Mouse (Mus musculus): ENCODE results near the gene Mphosph9. TPM values are rescaled to one million over a fixed set of nuclear protein-coding genes. Genes with fewer than 3 reads are reported as not detected.
"Not testable (repeated sequence)": the region's sequence is repeated elsewhere in the genome, so short reads cannot be mapped to it uniquely, and the experiment has no call there.

The Mphosph9 gene
- polyA plus RNA-seq, 1 experiment from 2014 or later: 20.9 TPM

DNA sequence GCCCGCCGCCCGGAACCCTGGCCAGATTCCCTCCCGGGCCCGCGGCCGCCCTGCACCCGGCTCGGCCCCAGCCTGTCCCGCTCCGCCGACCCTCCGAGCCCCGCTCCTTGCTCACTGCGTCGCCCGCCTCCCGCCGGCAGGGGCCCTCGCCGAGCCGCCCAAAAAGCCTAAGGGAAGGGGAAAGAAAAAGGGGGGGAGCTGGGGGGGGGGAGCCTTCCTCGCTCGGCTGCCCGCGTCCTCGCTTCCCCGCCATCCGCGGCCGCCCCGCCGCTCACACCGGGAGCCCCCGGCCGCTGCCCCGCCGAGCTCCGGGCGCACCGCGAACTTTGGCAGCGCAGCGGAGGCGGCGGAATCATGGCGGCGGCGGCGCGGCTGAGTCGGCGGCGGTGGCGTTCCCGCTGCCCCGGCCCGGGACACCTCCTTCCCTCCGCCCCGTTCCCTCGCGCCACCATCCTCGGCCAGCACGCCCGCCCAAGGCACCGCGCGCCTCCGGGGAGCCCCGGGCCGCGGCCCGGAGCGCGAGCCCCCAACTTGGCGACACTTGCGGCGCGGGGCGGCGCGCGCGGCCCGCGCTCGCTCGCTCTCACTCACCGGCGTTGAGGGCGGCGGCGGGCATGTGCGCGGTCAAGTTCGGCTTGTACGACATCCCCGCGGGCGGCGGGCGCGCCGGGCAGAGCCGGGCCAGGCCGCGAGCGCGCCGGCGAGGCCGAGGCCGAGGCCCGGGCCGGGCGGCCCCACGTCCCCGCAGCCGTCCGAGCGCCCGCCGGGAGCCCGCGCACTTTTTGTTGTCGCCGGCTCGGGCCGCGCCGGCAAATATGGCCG is 26.2 kb upstream of the Mphosph9 start:
- Histone ChIP-seq H3K9me3 (no peaks in the 10 kb centered on the region), H3K4me1 (peaks cover 36% of the 10 kb centered on the region), H3K27me3 (ENCODE audit: poor library complexity, severe bottlenecking) (no peaks in the 10 kb centered on the region), H3K27ac (peak overlapping the region; percentile 100), H3K36me3 (replicated peaks) (peaks cover 33% of the 10 kb centered on the region), H3K4me3 (peak overlapping the region; percentile 86)
- under 1% methylated on average over 91 of the region's 132 CpGs for WGBS
- peak; percentile 43 for DNase-seq (ENCODE audit: extremely low spot score, low spot score)

- Histone ChIP-seq H3K4me1 (peaks cover 36% of the 10 kb centered on the region), H3K4me3 (peak overlapping the region; percentile 86), H3K27ac (peak overlapping the region; percentile 100), H3K9me3 (no peaks in the 10 kb centered on the region), H3K36me3 (replicated peaks) (peaks cover 41% of the 10 kb centered on the region), H3K27me3 (ENCODE audit: poor library complexity, severe bottlenecking) (no peaks in the 10 kb centered on the region)
- WGBS: under 1% methylated on average over 32 of the region's 32 CpGs
- DNase-seq (ENCODE audit: extremely low spot score, low spot score): peak; percentile 61
Observed at GRCm38 (mm10) chr5:124353011-124353725, 25.4 kb upstream of the Mphosph9 start.

DNA sequence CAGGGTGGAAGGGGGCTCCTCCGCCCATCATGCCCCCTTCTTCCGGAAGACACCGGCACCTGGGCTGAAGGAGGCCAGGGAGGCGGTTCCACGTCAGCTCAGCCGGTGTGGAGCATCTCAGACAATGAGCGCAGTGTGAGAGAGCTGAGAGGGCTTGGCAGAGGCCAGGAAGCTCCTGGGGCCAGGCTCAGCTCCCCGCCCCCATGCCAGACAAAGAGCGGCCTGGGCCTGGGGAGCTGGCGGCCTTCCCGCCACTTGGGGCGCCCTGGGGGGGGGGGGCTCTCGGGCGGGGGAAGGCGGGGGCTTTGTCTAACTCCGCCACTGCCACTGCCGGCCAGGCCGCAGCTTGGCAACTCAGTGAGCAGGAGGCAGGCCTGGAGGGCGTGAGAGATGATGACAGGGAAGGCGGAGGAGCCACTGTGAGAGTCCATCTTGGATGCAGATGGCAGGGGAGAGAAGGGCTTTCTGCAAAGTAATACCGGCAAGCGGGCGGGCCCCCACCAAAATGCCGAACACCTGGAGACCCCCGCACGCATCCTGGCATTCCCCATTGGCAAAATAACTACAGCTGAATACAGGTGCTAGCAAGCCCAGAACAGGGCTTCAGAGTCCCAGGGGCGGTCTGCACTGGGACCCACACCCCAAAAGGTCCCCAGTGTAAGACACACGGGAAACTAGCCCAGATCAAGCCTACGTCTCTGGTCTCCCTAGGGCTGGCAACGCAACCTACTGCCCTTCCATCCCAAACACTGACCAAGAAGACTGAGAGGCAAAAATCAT is 24.6 kb upstream of the Mphosph9 start:
- Histone ChIP-seq H3K27me3 (ENCODE audit: poor library complexity, severe bottlenecking) (no peaks in the 10 kb centered on the region), H3K36me3 (replicated peaks) (peaks cover 48% of the 10 kb centered on the region), H3K27ac (peak overlapping the region; percentile 100), H3K4me3 (peak overlapping the region; percentile 86), H3K9me3 (no peaks in the 10 kb centered on the region), H3K4me1 (peaks cover 36% of the 10 kb centered on the region)
- under 1% methylated on average over 29 of the region's 30 CpGs for WGBS
- peak; percentile 93 for DNase-seq (ENCODE audit: extremely low spot score, low spot score)

- Histone ChIP-seq H3K27ac (peak overlapping the region; percentile 100), H3K4me3 (peak overlapping the region; percentile 86), H3K36me3 (replicated peaks) (peaks cover 56% of the 10 kb centered on the region), H3K4me1 (peaks cover 36% of the 10 kb centered on the region), H3K27me3 (ENCODE audit: poor library complexity, severe bottlenecking) (no peaks in the 10 kb centered on the region), H3K9me3 (no peaks in the 10 kb centered on the region)
- no peak for DNase-seq (ENCODE audit: extremely low spot score, low spot score)
- 54% methylated on average over 3 of the region's 3 CpGs for WGBS
Observed at GRCm38 (mm10) chr5:124351604-124352003, 23.8 kb upstream of the Mphosph9 start.

DNA sequence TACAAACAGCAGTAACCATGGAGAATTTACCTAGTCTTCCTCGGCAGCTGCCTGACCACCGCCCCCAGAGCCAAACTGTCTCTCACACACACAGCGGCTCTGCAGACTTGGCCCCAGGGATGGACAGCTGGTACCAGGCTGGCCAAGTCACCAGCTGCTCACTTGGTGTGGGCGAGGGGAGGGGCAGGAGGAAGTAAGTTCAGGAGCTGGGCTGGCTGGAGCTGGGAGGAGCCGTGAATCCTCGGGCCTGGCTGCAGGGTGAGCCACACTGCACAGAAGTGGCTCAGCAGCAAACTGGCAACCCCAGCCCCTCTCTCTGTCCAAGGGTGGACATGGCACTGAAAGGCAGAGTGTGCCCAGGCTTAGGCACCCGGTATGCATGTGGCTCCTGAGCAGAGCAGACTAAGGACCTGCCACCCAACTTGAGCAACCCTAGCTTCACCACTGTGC is 23.4 kb upstream of the Mphosph9 start:
- WGBS: 54% methylated on average over 7 of the region's 7 CpGs
- no peaks in the 10 kb centered on the region for H3K9me3 ChIP-seq
- peak overlapping the region; percentile 100 for H3K27ac ChIP-seq
- H3K4me3 ChIP-seq: peak overlapping the region; percentile 86
- no peaks in the 10 kb centered on the region for H3K27me3 ChIP-seq (ENCODE audit: poor library complexity, severe bottlenecking)
- H3K4me1 ChIP-seq: peaks cover 36% of the 10 kb centered on the region
- peak; percentile 58 for DNase-seq (ENCODE audit: extremely low spot score, low spot score)
- H3K36me3 ChIP-seq (replicated peaks): peaks cover 60% of the 10 kb centered on the region

DNA sequence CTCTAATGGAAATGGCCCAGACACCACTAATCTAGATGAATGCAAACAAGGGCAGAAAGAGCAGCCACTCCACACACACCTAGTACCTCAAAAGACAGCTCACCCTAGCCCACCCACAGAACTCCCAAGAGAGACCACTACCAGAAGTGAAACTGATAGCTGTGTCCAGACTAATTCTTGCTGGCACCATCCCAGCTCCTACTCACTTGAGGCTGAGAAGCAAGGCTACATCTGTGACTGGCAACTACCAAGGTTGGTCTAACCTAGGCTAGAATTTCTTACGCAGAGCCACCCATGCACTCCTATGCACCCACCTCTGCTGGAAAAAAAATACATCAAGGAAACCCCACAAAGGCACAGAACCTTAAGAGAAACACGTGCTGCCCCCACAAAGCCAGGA is 22.6 kb upstream of the Mphosph9 start:
- Histone ChIP-seq H3K36me3 (replicated peaks) (peaks cover 63% of the 10 kb centered on the region), H3K27me3 (ENCODE audit: poor library complexity, severe bottlenecking) (no peaks in the 10 kb centered on the region), H3K9me3 (no peaks in the 10 kb centered on the region), H3K4me3 (peak overlapping the region; percentile 86), H3K27ac (peak overlapping the region; percentile 100), H3K4me1 (peaks cover 31% of the 10 kb centered on the region)
- WGBS: 84% methylated on average over 2 of the region's 2 CpGs
- no peak for DNase-seq (ENCODE audit: extremely low spot score, low spot score)

- no peaks in the 10 kb centered on the region for H3K9me3 ChIP-seq
- H3K4me3 ChIP-seq: no peak overlapping the region
- peaks cover 74% of the 10 kb centered on the region for H3K36me3 ChIP-seq (replicated peaks)
- H3K27me3 ChIP-seq (ENCODE audit: poor library complexity, severe bottlenecking): no peaks in the 10 kb centered on the region
- peak overlapping the region; percentile 22; the same call in 1 of the 2 replicates for H3K27ac ChIP-seq
- 96% methylated on average over 17 of the region's 17 CpGs for WGBS
- peaks cover 29% of the 10 kb centered on the region for H3K4me1 ChIP-seq
- DNase-seq (ENCODE audit: extremely low spot score, low spot score): no peak
Observed at GRCm38 (mm10) chr5:124349196-124349595, 21.4 kb upstream of the Mphosph9 start.

DNA sequence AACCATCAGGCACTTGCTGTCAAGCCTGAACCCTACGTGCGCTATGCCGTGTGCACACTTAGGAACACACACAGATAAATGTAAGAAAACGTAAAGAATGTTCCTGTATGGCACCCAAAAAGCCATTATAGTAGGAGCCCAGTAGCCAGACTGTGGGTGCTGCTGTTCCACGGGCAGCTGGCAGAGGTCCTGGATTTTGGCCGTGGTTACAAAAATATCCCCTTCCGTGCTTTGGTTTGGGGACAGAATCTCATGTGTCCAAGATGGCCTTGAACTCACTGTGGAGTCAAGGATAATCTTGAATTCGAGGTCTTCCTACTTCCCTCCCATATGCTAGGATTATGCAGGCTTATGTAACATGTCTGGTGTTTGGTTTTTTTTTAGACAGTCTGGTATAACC is 15.1 kb upstream of the Mphosph9 start:
- H3K4me1 ChIP-seq: 0 out of 2 replicates have a peak, but pooled peaks cover under 1% of the 10 kb centered on the region
- H3K27me3 ChIP-seq (ENCODE audit: poor library complexity, severe bottlenecking): no peaks in the 10 kb centered on the region
- no peaks in the 10 kb centered on the region for H3K9me3 ChIP-seq
- H3K4me3 ChIP-seq: no peak overlapping the region
- no peak for DNase-seq (ENCODE audit: extremely low spot score, low spot score)
- WGBS: 89% methylated on average over 8 of the region's 8 CpGs
- H3K36me3 ChIP-seq (replicated peaks): peaks cover 72% of the 10 kb centered on the region
- H3K27ac ChIP-seq: no peak overlapping the region

- not testable (repeated sequence) for H3K27me3 ChIP-seq (ENCODE audit: poor library complexity, severe bottlenecking); H3K9me3 ChIP-seq; H3K4me3 ChIP-seq; DNase-seq (ENCODE audit: extremely low spot score, low spot score); H3K4me1 ChIP-seq; H3K27ac ChIP-seq
- WGBS: 75% methylated on average over 6 of the region's 6 CpGs
- peaks cover 62% of the 10 kb centered on the region for H3K36me3 ChIP-seq (replicated peaks)
Observed at GRCm38 (mm10) chr5:124341753-124342339, 14.1 kb upstream of the Mphosph9 start.

DNA sequence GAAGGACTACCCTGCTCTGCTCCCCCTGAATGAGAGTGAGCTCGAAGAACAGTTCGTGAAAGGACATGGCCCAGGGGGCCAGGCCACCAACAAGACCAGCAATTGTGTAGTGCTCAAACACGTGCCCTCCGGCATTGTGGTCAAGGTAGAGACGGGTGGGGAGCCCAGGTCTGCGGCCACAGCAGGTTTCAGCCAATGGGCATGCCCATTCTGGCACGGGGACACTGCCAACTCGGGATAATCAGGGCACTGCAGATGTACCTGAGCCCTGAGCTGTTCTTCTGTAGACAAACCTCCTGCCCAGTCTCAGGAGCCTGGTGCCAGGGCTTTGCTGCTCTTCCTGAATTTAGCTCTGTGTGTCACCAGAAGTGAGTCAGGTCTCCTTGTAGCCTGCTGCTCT is 11.0 kb upstream of the Mphosph9 start:
- H3K9me3 ChIP-seq: no peaks in the 10 kb centered on the region
- H3K36me3 ChIP-seq (replicated peaks): peaks cover 37% of the 10 kb centered on the region
- peaks cover 10% of the 10 kb centered on the region for H3K4me1 ChIP-seq
- H3K27ac ChIP-seq: peak overlapping the region; percentile 51; the same call in 1 of the 2 replicates
- H3K27me3 ChIP-seq (ENCODE audit: poor library complexity, severe bottlenecking): no peaks in the 10 kb centered on the region
- no peak for DNase-seq (ENCODE audit: extremely low spot score, low spot score)
- WGBS: 87% methylated on average over 8 of the region's 8 CpGs
- no peak overlapping the region for H3K4me3 ChIP-seq

GRCm38 (mm10) chr5:124337909-124338308 is 10.1 kb upstream of the Mphosph9 start:
- peaks cover 10% of the 10 kb centered on the region for H3K4me1 ChIP-seq
- no peak for DNase-seq (ENCODE audit: extremely low spot score, low spot score)
- H3K9me3 ChIP-seq: no peaks in the 10 kb centered on the region
- no peaks in the 10 kb centered on the region for H3K27me3 ChIP-seq (ENCODE audit: poor library complexity, severe bottlenecking)
- 82% methylated on average over 9 of the region's 9 CpGs for WGBS
- peaks cover 30% of the 10 kb centered on the region for H3K36me3 ChIP-seq (replicated peaks)
- no peak overlapping the region for H3K27ac ChIP-seq
- no peak overlapping the region for H3K4me3 ChIP-seq

GRCm38 (mm10) chr5:124337103-124337502 is 9.3 kb upstream of the Mphosph9 start:
- Histone ChIP-seq H3K4me3 (no peak overlapping the region), H3K27ac (no peak overlapping the region), H3K9me3 (no peaks in the 10 kb centered on the region), H3K36me3 (replicated peaks) (peaks cover 30% of the 10 kb centered on the region), H3K27me3 (ENCODE audit: poor library complexity, severe bottlenecking) (no peaks in the 10 kb centered on the region), H3K4me1 (peaks cover 10% of the 10 kb centered on the region)
- DNase-seq (ENCODE audit: extremely low spot score, low spot score): no peak
- 95% methylated on average over 9 of the region's 9 CpGs for WGBS
